Mouse (Mus musculus) embryo, embryonic 9.5 days (tissue): ENCODE results near the gene Vwa8.

Experiments
- DNase-seq: peaks from one replicate; pipeline ENCODE4 v3.0.0-alpha.2; 2017; ENCODE audit errors: extremely low spot score

Gene Vwa8

GRCm38 (mm10) chr14:78848941-78849911 lies at the start of gene Vwa8:
TSS of gene Vwa8 (plus strand) at chr14:78849052.
- DNase-seq = peak; percentile 89

- DNase-seq = no peak
Observed at GRCm38 (mm10) chr14:78802378-78802777, 46.5 kb upstream of the Vwa8 start.

GRCm38 (mm10) chr14:78803924-78804323 lies 44.9 kb upstream of the Vwa8 start:
- no peak for DNase-seq

GRCm38 (mm10) chr14:78812896-78813295 lies 36.0 kb upstream of the Vwa8 start:
- no peak for DNase-seq

GRCm38 (mm10) chr14:78816411-78816810 lies 32.4 kb upstream of the Vwa8 start:
- no peak for DNase-seq

- no peak for DNase-seq
Observed at GRCm38 (mm10) chr14:78817651-78818050, 31.2 kb upstream of the Vwa8 start.

GRCm38 (mm10) chr14:78818406-78818805 lies 30.4 kb upstream of the Vwa8 start:
- no peak for DNase-seq

- no peak for DNase-seq
Observed at GRCm38 (mm10) chr14:78824013-78824412, 24.8 kb upstream of the Vwa8 start.

- DNase-seq = no peak
Observed at GRCm38 (mm10) chr14:78824507-78824906, 24.3 kb upstream of the Vwa8 start.

- no peak for DNase-seq
Observed at GRCm38 (mm10) chr14:78831158-78831557, 17.7 kb upstream of the Vwa8 start.

- DNase-seq = no peak
Observed at GRCm38 (mm10) chr14:78847948-78848347, 904 bp upstream of the Vwa8 start.

- peak; percentile 15 for DNase-seq
Observed at GRCm38 (mm10) chr14:78848477-78848876, 375 bp upstream of the Vwa8 start.

- DNase-seq = no peak
Observed at GRCm38 (mm10) chr14:78849961-78850578, 1.2 kb downstream of the Vwa8 start.

GRCm38 (mm10) chr14:78850666-78851065 lies 1.8 kb downstream of the Vwa8 start:
- DNase-seq = peak; percentile 56

GRCm38 (mm10) chr14:78851366-78851765 lies 2.5 kb downstream of the Vwa8 start:
- no peak for DNase-seq

- no peak for DNase-seq
Observed at GRCm38 (mm10) chr14:78852401-78853246, 3.8 kb downstream of the Vwa8 start.

- no peak for DNase-seq
Observed at GRCm38 (mm10) chr14:78861156-78861555, 12.3 kb downstream of the Vwa8 start.

- DNase-seq = peak; percentile 20
Observed at GRCm38 (mm10) chr14:78870036-78870435, 21.2 kb downstream of the Vwa8 start.

GRCm38 (mm10) chr14:78877176-78877575 lies 28.3 kb downstream of the Vwa8 start:
- DNase-seq = no peak

- no peak for DNase-seq
Observed at GRCm38 (mm10) chr14:78878402-78879045, 29.7 kb downstream of the Vwa8 start.

GRCm38 (mm10) chr14:78880879-78881278 lies 32.0 kb downstream of the Vwa8 start:
- no peak for DNase-seq
